Mouse (Mus musculus) embryonic fibroblast, embryonic 13.5 days (primary cell): Measurements from ENCODE around the gene Rab36.

ENCODE experiments used
- CTCF ChIP-seq: IDR thresholded peaks from 2 replicates; pipeline ENCODE4 v1.5.1; 2011; ENCODE audit warnings: mild to moderate bottlenecking, control low read depth, low read length, moderate library complexity, borderline replicate concordance; ENCODE audit not compliant: insufficient read depth
- POLR2A ChIP-seq: IDR thresholded peaks from 2 replicates; pipeline ENCODE4 v1.6.1; 2011; ENCODE audit warnings: low read depth, mild to moderate bottlenecking, control low read depth, low read length, moderate library complexity

GRCm38 (mm10) chr10:74994863-74995262 lies 42.0 kb upstream of the Rab36 start:
- TF ChIP-seq POLR2A (no peak), CTCF (no peak)
